Mouse (Mus musculus): ENCODE measurements at regions not wholly inside any gene's neighbourhood (a gene's known extent, or its start where the extent isn't known, plus 50 kb on each side); places are given as distances from the start of the nearest gene placed in this dataset.

- no peak for DNase-seq (ENCODE audit: low read depth, low spot score)
Observed at GRCm38 (mm10) chr4:127419062-127419785, 61.2 kb upstream of the Gjb5 start.

- no peak for DNase-seq (ENCODE audit: low read depth, low spot score)
Observed at GRCm38 (mm10) chr4:127416906-127417305, 58.9 kb upstream of the Gjb5 start.

- DNase-seq (ENCODE audit: low read depth, low spot score), result no peak
Observed at GRCm38 (mm10) chr4:127413997-127414964, 56.3 kb upstream of the Gjb5 start.
